Mouse (Mus musculus) adrenal gland, postnatal 10 days (tissue): ENCODE data around the gene Xlr5a. TPM values are rescaled to one million over a fixed set of nuclear protein-coding genes. Genes with fewer than 3 reads are reported as not detected.
"Not testable (repeated sequence)": the region's sequence is repeated elsewhere in the genome, so short reads cannot be mapped to it uniquely, and the experiment has no call there.

ENCODE experiments used
- DNase-seq: peaks from one replicate; pipeline ENCODE4 v3.0.0; 2021; ENCODE audit warnings: mixed read lengths
- total RNA-seq, 2 experiments: library from RNA; stranded (reverse); gene quantifications; 2 replicates each; pipeline ENCODE4 v1.2.3; 2021

The Xlr5a gene
- total RNA-seq, 2 experiments from 2014 or later = 0.24 to 0.33 TPM

DNA sequence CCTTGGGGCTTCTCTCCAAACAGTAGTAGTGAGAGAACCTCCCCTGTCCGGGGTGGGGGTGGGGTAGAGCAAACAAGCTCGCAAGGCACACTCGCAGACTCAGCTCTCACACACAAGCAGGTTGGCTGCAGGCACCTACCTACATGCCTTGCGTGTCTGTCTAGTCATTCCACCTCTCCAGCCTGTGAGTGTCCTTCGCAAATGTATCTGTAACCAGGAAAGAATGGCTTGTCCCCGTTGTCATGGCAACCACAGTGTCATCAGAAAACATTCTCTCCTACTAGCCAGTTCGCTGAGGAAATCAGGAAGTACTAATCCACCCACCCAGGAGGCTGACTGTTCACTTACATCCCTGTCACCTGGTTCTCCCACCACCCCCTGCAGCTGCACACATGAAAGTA lies 149.6 kb downstream of the Xlr5a start:
- DNase-seq = not testable (repeated sequence)

DNA sequence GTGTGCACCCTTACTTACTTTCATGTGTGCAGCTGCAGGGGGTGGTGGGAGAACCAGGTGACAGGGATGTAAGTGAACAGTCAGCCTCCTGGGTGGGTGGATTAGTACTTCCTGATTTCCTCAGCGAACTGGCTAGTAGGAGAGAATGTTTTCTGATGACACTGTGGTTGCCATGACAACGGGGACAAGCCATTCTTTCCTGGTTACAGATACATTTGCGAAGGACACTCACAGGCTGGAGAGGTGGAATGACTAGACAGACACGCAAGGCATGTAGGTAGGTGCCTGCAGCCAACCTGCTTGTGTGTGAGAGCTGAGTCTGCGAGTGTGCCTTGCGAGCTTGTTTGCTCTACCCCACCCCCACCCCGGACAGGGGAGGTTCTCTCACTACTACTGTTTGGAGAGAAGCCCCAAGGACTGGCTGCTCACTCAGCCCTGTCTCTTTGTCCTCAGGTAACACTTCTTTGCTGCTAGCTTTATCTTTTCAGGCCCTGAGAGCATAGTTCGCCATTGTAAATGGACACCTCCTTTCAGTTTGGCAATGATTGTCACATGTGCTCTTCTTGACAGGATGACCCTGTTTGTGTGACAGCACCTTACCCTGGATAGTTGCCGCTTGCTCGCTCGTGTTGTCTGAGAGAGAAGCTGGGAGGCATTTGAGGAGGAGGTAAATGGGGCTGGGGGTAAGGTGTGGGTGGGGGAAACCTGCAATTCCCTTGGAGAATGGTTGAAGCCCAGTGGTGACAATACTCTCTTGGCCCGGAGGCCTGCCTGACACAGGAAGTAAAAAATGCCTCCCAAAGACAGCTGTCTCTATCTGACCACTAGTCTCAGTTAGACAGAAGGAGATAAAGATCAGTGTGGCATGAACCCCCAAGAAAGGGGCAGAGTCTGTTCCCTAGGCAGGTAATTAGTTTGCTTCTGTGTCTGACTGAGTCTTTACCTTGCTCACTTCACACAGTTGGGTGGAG lies 169.6 kb downstream of the Xlr5a start:
- not testable (repeated sequence) for DNase-seq

- not testable (repeated sequence) for DNase-seq
Measured at GRCm38 (mm10) chrX:73116747-73117146, 176.0 kb downstream of the Xlr5a start, which contains the start of gene Gm14685. Gene Gm14685 (plus strand): TSS chrX:73117047.

GRCm38 (mm10) chrX:73096941-73097508 lies 195.8 kb downstream of the Xlr5a start, which contains the start of gene Xlr3a:
Gene Xlr3a (minus strand): TSS chrX:73097095.
- peak; percentile 1 for DNase-seq

DNA sequence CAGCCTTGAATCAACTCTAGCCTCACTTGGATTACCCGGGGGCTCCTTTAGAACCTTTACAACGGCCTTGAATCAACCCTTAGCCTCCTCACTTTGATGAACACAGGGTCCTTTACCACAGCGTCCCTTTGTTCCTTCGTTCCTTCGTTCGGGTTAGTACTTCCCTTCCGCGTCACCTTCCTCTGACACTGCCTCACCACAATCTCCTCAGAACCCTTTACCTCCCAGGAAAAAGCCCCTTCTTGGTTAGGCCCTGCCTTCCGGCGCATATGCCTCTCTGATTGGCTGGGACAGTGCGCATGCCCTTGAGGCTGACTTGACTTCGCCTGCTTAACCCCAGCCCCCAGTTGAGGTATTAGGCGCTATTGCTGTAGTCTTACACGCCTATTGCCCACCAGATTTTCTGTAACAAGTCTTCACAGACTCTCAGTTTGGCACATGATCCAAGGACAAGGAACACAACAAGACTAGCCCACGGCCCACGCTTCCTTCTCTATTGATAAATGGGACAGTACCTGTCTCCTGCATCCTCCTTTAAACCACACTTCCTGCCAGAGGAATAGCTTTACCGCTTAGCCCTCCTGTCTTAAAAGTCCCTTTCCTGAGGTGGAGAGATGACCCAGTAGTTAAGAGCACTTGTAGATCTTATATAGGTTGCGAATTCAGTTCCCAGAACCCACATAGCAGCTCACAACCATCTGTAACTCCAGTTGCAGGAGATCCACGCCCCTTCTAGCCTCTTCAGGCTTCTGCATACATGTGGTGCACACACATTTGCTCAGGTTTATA lies 210.3 kb downstream of the Xlr5a start, which contains the start of gene Xlr4a:
Xlr4a (minus strand) TSS at position 212 of the 789 bp plus-strand sequence.
- not testable (repeated sequence) for DNase-seq

DNA sequence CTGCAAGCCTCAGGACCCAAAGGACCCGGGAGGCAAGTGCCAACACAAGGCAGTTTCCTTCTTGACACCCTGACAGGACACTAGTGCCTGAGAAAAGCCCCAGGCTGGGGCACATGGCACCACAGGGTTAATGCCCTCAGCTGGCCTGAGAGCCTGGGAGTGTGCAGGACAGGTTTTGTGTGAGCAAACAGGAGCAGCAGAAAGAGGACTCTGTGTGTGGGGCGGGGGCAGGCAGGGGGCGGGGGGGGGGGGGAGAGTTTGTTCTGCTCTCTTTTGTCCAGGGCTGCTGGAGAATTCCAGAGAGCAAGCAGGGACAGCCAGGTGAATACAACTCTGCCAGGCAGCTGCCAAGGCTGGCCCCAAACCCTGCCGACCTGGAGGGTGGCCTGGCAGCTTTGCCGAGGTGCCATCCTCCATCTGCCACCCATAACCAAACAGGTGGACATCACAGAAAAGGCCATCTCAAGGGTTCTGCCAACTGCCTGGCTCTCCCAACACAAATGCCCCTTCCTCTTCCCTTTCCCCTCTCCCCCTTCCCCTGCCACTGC lies 225.9 kb downstream of the Xlr5a start:
- not testable (repeated sequence) for DNase-seq

GRCm38 (mm10) chrX:73064415-73064793 lies 228.4 kb downstream of the Xlr5a start, which contains the start of gene Pnma3:
Gene Pnma3 (plus strand): TSS chrX:73064787.
- DNase-seq = no peak

DNA sequence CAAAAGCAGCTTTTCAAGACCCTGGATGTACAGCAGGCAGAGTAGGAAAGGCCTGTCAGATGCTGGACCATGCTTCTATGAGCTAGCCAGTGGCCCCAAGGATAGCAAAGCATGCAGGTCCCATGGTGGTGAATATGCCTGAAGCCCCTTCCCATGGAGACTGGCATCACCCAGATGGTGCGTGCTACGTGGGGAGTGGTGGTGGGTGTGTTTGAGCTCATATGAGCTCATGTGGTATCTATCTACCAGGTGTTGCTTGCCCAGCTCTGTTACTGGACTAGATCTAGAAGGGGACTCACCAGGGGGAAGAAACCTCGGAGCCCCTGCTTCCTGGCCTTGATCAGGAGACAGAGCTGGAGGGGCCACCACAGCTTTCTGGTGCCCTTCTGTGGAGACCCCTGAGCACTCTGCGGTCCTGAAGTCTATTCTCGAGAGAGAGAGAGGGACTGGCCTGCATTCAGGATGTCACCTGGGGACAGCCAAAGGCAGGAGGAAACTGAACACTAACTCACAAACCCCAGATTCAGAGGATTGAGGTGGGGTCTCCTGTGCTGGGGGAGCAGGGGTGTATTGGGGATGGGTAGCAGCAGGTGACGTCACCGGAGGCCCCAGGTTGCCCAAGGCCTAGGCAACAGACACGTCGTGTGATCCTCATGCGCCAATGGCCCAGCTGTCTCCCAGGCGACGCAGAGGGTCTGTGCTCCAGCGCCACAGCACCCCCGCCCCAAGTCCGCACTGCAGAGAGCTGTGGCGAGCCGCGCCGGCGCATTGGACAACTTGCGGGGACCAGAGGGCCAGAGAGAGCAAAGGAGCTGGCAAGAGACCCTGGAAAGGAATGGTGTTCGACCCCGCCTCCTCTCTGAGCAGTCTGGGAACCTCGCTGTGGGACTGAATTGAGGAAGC lies 229.0 kb downstream of the Xlr5a start:
- DNase-seq = no peak

DNA sequence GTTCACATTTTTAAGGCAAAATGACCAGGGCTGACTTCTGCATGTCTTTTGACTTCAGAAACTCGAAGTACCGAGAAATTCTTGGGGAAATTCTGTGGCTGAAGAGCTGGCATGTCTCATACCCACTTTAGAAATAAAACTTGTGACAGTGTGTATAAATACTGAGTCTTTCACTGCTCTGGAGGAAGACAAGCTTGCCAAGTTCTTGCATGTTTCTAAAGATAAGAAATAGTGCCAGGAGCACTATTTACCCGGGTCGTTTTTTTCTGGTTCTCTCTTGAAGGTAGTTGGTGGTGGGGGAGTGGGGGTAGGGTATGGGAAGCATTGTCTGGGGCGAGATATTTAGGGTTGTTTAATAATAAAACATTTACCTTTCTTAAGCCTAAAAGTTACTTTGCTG lies 230.5 kb downstream of the Xlr5a start:
- DNase-seq = no peak

GRCm38 (mm10) chrX:73061528-73061927 lies 231.2 kb downstream of the Xlr5a start:
- DNase-seq = no peak

Other genes starting within 250 kb of the Xlr5a start
- under 1 TPM; 0.27 to 0.76 TPM for gene Pnma3, start 228.2 kb downstream of the Xlr5a start, total RNA-seq
- 1 to 10 TPM in 1 of 2 experiments, under 1 TPM in 1; 0.85 to 1.1 TPM for gene Xlr4a, start 210.5 kb downstream of the Xlr5a start, total RNA-seq
- gene Xlr3a, start 195.9 kb downstream of the Xlr5a start, total RNA-seq = 1 to 10 TPM; 1.2 to 2.8 TPM
- under 1 TPM; 0.51 to 0.76 TPM for gene Gm14685, start 175.9 kb downstream of the Xlr5a start, total RNA-seq
- not detected for gene Xlr5b, start 144.2 kb downstream of the Xlr5a start, total RNA-seq
- gene DXBay18, start 143.5 kb downstream of the Xlr5a start, total RNA-seq = not detected
- not detected for gene Spin2d, start 116.0 kb downstream of the Xlr5a start, total RNA-seq
- 1 to 10 TPM; 4.6 to 7.8 TPM for gene Xlr3b, start 100.8 kb downstream of the Xlr5a start, total RNA-seq
- under 1 TPM in 1 of 2 experiments, not detected in 1; 0.60 TPM for gene Xlr4b, start 78.6 kb downstream of the Xlr5a start, total RNA-seq
- gene F8a, start 64.7 kb downstream of the Xlr5a start, total RNA-seq = 1 to 10 TPM; 7.3 to 7.8 TPM
- under 1 TPM; 0.66 to 0.76 TPM for gene Xlr4c, start 49.8 kb downstream of the Xlr5a start, total RNA-seq
- not detected for gene Xlr3c, start 27.6 kb downstream of the Xlr5a start, total RNA-seq
- under 1 TPM; 0.45 to 0.69 TPM for gene Xlr5c, start within 50 bp of the Xlr5a start, total RNA-seq
- not detected for gene Gm45015, start 43.9 kb upstream of the Xlr5a start, total RNA-seq
- 10 to 100 TPM; 15.3 to 18.7 TPM for gene Zfp275, start 49.6 kb upstream of the Xlr5a start, total RNA-seq
- gene Gm18336, start 105.8 kb upstream of the Xlr5a start, total RNA-seq = not detected
- gene Zfp92, start 118.1 kb upstream of the Xlr5a start, total RNA-seq = under 1 TPM; 0.15 TPM
- gene Trex2, start 142.4 kb upstream of the Xlr5a start, total RNA-seq = not detected
- gene Haus7, start 166.1 kb upstream of the Xlr5a start, total RNA-seq = 10 to 100 TPM; 24.3 to 34.8 TPM
- 100 to 1,000 TPM; 207 to 268 TPM for gene Bgn, start 190.6 kb upstream of the Xlr5a start, total RNA-seq
- 10 to 100 TPM; 11.7 to 17.0 TPM for gene Atp2b3, start 210.1 kb upstream of the Xlr5a start, total RNA-seq